Mouse (Mus musculus) MEL (cell line): Measurements from ENCODE around the gene Vrk2. TPM values are rescaled to one million over a fixed set of nuclear protein-coding genes. Genes with fewer than 3 reads are reported as not detected.

Experiments
- DNase-seq: peaks from one replicate; pipeline ENCODE4 v3.0.0; 2011; ENCODE audit warnings: low read depth, low spot score
- H3K27ac ChIP-seq: 2 replicates; pipeline ENCODE4 v1.5.1; 2012; ENCODE audit warnings: low read depth, mild to moderate bottlenecking, control low read depth, low read length, moderate library complexity; ENCODE audit not compliant: control insufficient read depth
- H3K27me3 ChIP-seq, 2 experiments: fragments of 150-350 bp in 1 of 2; sonication (generic) in 1 of 2; 2 replicates each; pipeline ENCODE4 v1.6.1; 2012; ENCODE audit warnings: low read length in 2 of 2, mild to moderate bottlenecking in 2 of 2, improper control_type of control experiment in 1 of 2, moderate library complexity in 1 of 2; ENCODE audit not compliant: insufficient read depth in 2 of 2, control insufficient read depth in 1 of 2
- H3K36me3 ChIP-seq, 2 experiments: 2 replicates each; pipeline ENCODE4 v1.6.1; 2012 to 2014; ENCODE audit warnings: low read length in 2 of 2, improper control_type of control experiment in 1 of 2, inconsistent platforms in 1 of 2, mild to moderate bottlenecking in 1 of 2; ENCODE audit not compliant: insufficient read depth in 2 of 2, control insufficient read depth in 1 of 2
- H3K4me1 ChIP-seq, 2 experiments: fragments of 150-350 bp in 1 of 2; sonication (generic) in 1 of 2; 2 replicates each; pipeline ENCODE4 v1.6.1; 2012; ENCODE audit warnings: low read length in 2 of 2, improper control_type of control experiment in 1 of 2, mild to moderate bottlenecking in 1 of 2; ENCODE audit not compliant: insufficient read depth in 2 of 2, control insufficient read depth in 1 of 2
- H3K4me3 ChIP-seq, 2 experiments: fragments of 150-350 bp in 1 of 2; sonication (generic) in 1 of 2; 2 replicates each; pipeline ENCODE4 v1.5.1; 2012; ENCODE audit warnings: low read depth in 2 of 2, low read length in 2 of 2, mild to moderate bottlenecking in 2 of 2, moderate library complexity in 2 of 2, control low read depth in 1 of 2, improper control_type of control experiment in 1 of 2; ENCODE audit not compliant: control insufficient read depth in 1 of 2, insufficient read depth in 1 of 2
- H3K79me2 ChIP-seq: 2 replicates; pipeline ENCODE4 v1.6.1; 2012; ENCODE audit warnings: mild to moderate bottlenecking, low read length, moderate library complexity; ENCODE audit not compliant: control insufficient read depth, poor library complexity, insufficient read depth
- H3K9ac ChIP-seq: 2 replicates; pipeline ENCODE4 v1.6.1; 2012; ENCODE audit warnings: low read depth, mild to moderate bottlenecking, control low read depth, low read length, moderate library complexity; ENCODE audit not compliant: control insufficient read depth, poor library complexity, severe bottlenecking
- H3K9me3 ChIP-seq: fragments of 150-350 bp; sonication (generic); replicated peaks from 2 replicates; pipeline ENCODE4 v1.6.1; 2012; ENCODE audit warnings: mild to moderate bottlenecking, low read length, improper control_type of control experiment, moderate library complexity; ENCODE audit not compliant: insufficient read depth
- BHLHE40 ChIP-seq: IDR thresholded peaks from 2 replicates; pipeline ENCODE4 v1.6.1; 2012; ENCODE audit warnings: low read depth, mild to moderate bottlenecking, inconsistent platforms, low read length, improper control_type of control experiment, borderline replicate concordance
- CHD1 ChIP-seq: IDR thresholded peaks from 2 replicates; pipeline ENCODE4 v1.6.1; 2012; ENCODE audit warnings: low read depth, mild to moderate bottlenecking, inconsistent platforms, low read length, improper control_type of control experiment
- E2F4 ChIP-seq: IDR thresholded peaks from 2 replicates; pipeline ENCODE4 v1.6.1; 2011; ENCODE audit warnings: low read depth, low read length, improper control_type of control experiment, borderline replicate concordance
- ELF1 ChIP-seq: IDR thresholded peaks from 2 replicates; pipeline ENCODE4 v1.6.1; 2014; ENCODE audit warnings: low read depth, mild to moderate bottlenecking, inconsistent platforms, low read length, improper control_type of control experiment, moderate library complexity
- EP300 ChIP-seq, 2 experiments: IDR thresholded peaks; 2 replicates each; pipeline ENCODE4 v1.6.1; 2011; ENCODE audit warnings: improper control_type of control experiment in 2 of 2, low read length in 2 of 2, low read depth in 1 of 2, mild to moderate bottlenecking in 1 of 2
- GABPA ChIP-seq: IDR thresholded peaks from 2 replicates; pipeline ENCODE4 v1.6.1; 2012; ENCODE audit warnings: low read depth, mild to moderate bottlenecking, inconsistent platforms, low read length, improper control_type of control experiment, moderate library complexity
- GATA1 ChIP-seq: IDR thresholded peaks from 2 replicates; pipeline ENCODE4 v1.6.1; 2011; ENCODE audit warnings: low read depth, low read length, improper control_type of control experiment
- HCFC1 ChIP-seq: IDR thresholded peaks from 2 replicates; pipeline ENCODE4 v1.6.1; 2012; ENCODE audit warnings: low read depth, mild to moderate bottlenecking, inconsistent platforms, low read length, improper control_type of control experiment, moderate library complexity
- JUND ChIP-seq: IDR thresholded peaks from 2 replicates; pipeline ENCODE4 v1.6.1; 2011; ENCODE audit warnings: low read depth, mild to moderate bottlenecking, improper control_type of control experiment, low read length
- KAT2A ChIP-seq: conservative IDR thresholded peaks from 2 replicates; pipeline ENCODE4 v1.6.1; 2012; ENCODE audit warnings: low read depth, low read length, improper control_type of control experiment, inconsistent platforms
- MAFK ChIP-seq: IDR thresholded peaks from 2 replicates; pipeline ENCODE4 v1.6.1; 2011; ENCODE audit warnings: low read depth, mild to moderate bottlenecking, low read length, improper control_type of control experiment, borderline replicate concordance
- MAX ChIP-seq: IDR thresholded peaks from 2 replicates; pipeline ENCODE4 v1.6.1; 2011; ENCODE audit warnings: low read length, improper control_type of control experiment
- MXI1 ChIP-seq: IDR thresholded peaks from 2 replicates; pipeline ENCODE4 v1.6.1; 2011; ENCODE audit warnings: mild to moderate bottlenecking, low read depth, low read length, improper control_type of control experiment
- MYC ChIP-seq: IDR thresholded peaks from 2 replicates; pipeline ENCODE4 v1.6.1; 2011; ENCODE audit warnings: low read depth, mild to moderate bottlenecking, low read length, improper control_type of control experiment, moderate library complexity
- NRF1 ChIP-seq: IDR thresholded peaks from 2 replicates; pipeline ENCODE4 v1.6.1; 2014; ENCODE audit warnings: low read depth, mild to moderate bottlenecking, inconsistent platforms, low read length, improper control_type of control experiment, moderate library complexity; ENCODE audit not compliant: poor library complexity, insufficient read depth, severe bottlenecking
- RCOR1 ChIP-seq: IDR thresholded peaks from 2 replicates; pipeline ENCODE4 v1.6.1; 2012; ENCODE audit warnings: low read depth, mild to moderate bottlenecking, inconsistent platforms, low read length, improper control_type of control experiment
- SMC3 ChIP-seq: IDR thresholded peaks from 2 replicates; pipeline ENCODE4 v1.6.1; 2011; ENCODE audit warnings: low read depth, low read length, improper control_type of control experiment
- TAL1 ChIP-seq: IDR thresholded peaks from 2 replicates; pipeline ENCODE4 v1.6.1; 2012; ENCODE audit warnings: mild to moderate bottlenecking, inconsistent platforms, low read length, moderate library complexity, mixed read lengths
- TBP ChIP-seq: IDR thresholded peaks from 2 replicates; pipeline ENCODE4 v1.8.0; 2011; ENCODE audit warnings: low read depth, low read length, improper control_type of control experiment
- TCF12 ChIP-seq: IDR thresholded peaks from 2 replicates; pipeline ENCODE4 v1.6.1; 2014; ENCODE audit warnings: low read depth, mild to moderate bottlenecking, inconsistent platforms, low read length, improper control_type of control experiment, moderate library complexity
- UBTF ChIP-seq: IDR thresholded peaks from 2 replicates; pipeline ENCODE4 v1.6.1; 2012; ENCODE audit warnings: low read depth, mild to moderate bottlenecking, inconsistent platforms, low read length, improper control_type of control experiment, moderate library complexity, borderline replicate concordance; ENCODE audit not compliant: insufficient read depth
- USF1 ChIP-seq: IDR thresholded peaks from 2 replicates; pipeline ENCODE4 v1.6.1; 2014; ENCODE audit warnings: low read depth, mild to moderate bottlenecking, inconsistent platforms, low read length, improper control_type of control experiment, moderate library complexity
- USF2 ChIP-seq, 2 experiments: IDR thresholded peaks; 2 replicates each; pipeline ENCODE4 v1.6.1; 2011 to 2012; ENCODE audit warnings: improper control_type of control experiment in 2 of 2, low read length in 2 of 2, borderline replicate concordance in 1 of 2, inconsistent platforms in 1 of 2, low read depth in 1 of 2, mild to moderate bottlenecking in 1 of 2; ENCODE audit not compliant: insufficient read depth in 1 of 2
- ZC3H11A ChIP-seq: IDR thresholded peaks from 2 replicates; pipeline ENCODE4 v1.6.1; 2012; ENCODE audit warnings: low read depth, mild to moderate bottlenecking, inconsistent platforms, low read length, improper control_type of control experiment
- ZMIZ1 ChIP-seq: IDR thresholded peaks from 2 replicates; pipeline ENCODE4 v1.6.1; 2012; ENCODE audit warnings: low read depth, mild to moderate bottlenecking, inconsistent platforms, low read length, improper control_type of control experiment, moderate library complexity
- ZNF384 ChIP-seq: IDR thresholded peaks from 2 replicates; pipeline ENCODE4 v1.6.1; 2012; ENCODE audit warnings: low read depth, mild to moderate bottlenecking, inconsistent platforms, low read length, improper control_type of control experiment
- polyA plus RNA-seq, 2 experiments: library from polyadenylated mRNA; stranded (reverse) in 1 of 2; unstranded in 1 of 2; fragments of >175 nt in 1 of 2; fragments of >200 nt in 1 of 2; gene quantifications; 2 replicates each; pipeline versions ENCODE4 v1.2.1 to v1.2.4; 2012; ENCODE audit warnings: low replicate concordance in 2 of 2, low read depth in 1 of 2; ENCODE audit not compliant: insufficient read length in 2 of 2, insufficient read depth in 1 of 2, missing spikeins in 1 of 2
- total RNA-seq: library from RNA; depleted of rRNA; stranded (reverse); fragments of 300-350 nt; gene quantifications from 2 replicates; pipeline ENCODE4 v1.2.3, GENCODE M21; 2012

Gene Vrk2
- total and polyA plus RNA-seq, 3 experiments = 19.6 to 20.6 TPM; not detected in 1

DNA sequence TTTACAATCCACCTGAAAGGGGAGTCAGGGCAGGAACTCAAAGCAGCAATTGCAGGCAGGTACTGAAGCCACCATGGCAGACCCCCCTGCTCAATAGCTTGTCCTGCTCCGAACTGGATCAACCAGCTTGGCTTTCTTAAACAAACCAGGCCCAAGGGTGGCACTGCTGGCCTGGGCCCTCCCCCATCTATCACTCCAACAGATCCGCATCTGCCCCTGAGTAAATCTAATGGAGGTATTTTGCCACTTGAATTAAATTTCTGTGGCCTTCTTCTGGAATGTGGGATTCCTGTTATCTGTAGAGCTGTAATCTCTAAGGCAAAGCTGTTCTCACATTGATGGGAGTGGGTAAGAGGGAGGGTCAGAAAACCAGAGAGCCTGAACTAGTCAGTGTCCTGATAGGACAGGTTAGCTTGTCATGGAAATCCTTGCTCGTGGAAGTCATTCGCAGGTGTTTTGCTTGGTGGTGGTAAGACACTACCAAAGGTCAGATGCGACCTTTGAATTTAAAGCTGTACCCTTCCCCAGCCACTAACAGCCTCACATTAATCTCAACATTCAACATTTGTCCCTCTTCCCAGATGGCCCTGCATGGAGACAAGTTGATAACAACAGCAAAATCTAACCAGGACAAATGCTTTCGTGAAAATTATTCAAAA lies 1.3 kb downstream of the Vrk2 start:
- peaks cover 11% of the 10 kb centered on the region for H3K79me2 ChIP-seq
- peaks cover 2 to 21% of the 10 kb centered on the region in 2 experiments for H3K36me3 ChIP-seq
- peak overlapping the region; percentile 65 for H3K27ac ChIP-seq
- H3K9ac ChIP-seq = peak overlapping the region; percentile 79
- no peak for DNase-seq
- TF ChIP-seq ZMIZ1 (no peak), E2F4 (no peak), RCOR1 (peak; percentile 12; the same call in 1 of the 2 replicates), BHLHE40 (no peak), GATA1 (peak; percentile 29; the same call in 1 of the 2 replicates), EP300 (IDR thresholded peaks at IDR 0.05; ENCODE audit: low read depth in 1 of 2, low read length in 2 of 2) (peak; percentile 10 to 23; a peak in 2 of 4 replicates), MAFK (no peak), JUND (no peak), MYC (no peak), USF1 (no peak), TBP (no peak), SMC3 (no peak), ELF1 (no peak), MXI1 (no peak), ZC3H11A (0 out of 2 replicates have a peak, but pooled peaks have one; percentile 2), TCF12 (no peak; the same call in 1 of the 2 replicates), HCFC1 (0 out of 2 replicates have a peak, but pooled peaks have one; percentile 2), MAX (no peak)
- H3K4me1 ChIP-seq = peaks cover 10 to 17% of the 10 kb centered on the region in 2 experiments
- H3K4me3 ChIP-seq = peak overlapping the region; percentile 65 to 85
- H3K27me3 ChIP-seq = no peaks in the 10 kb centered on the region
- no peaks in the 10 kb centered on the region for H3K9me3 ChIP-seq

DNA sequence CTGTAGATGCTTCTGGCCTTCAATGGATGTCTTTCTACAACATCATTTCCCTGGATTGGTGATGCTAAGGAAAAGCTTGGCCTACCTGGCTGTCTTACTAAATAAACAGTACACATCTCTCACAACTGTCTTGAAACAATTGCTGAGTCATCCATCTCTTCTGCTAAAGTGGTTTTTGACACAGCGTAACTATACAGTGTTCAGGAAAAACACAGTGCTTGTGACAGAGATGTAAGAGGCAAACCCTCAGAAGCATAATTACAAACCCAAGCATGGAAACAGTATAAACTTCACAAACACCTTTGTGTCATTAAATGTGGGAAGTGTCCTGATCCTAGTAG lies 6.6 kb downstream of the Vrk2 start:
- Histone ChIP-seq H3K27ac (no peak overlapping the region), H3K79me2 (no peaks in the 10 kb centered on the region), H3K9ac (no peak overlapping the region), H3K9me3 (no peaks in the 10 kb centered on the region), H3K27me3 (no peaks in the 10 kb centered on the region), H3K4me1 (peaks cover 0 to 2% of the 10 kb centered on the region in 2 experiments; a peak in 1 of 4 replicates), H3K4me3 (no peak overlapping the region), H3K36me3 (peaks cover 5 to 8% of the 10 kb centered on the region in 2 experiments)
- TF ChIP-seq JUND (no peak), USF2 (IDR thresholded peaks at IDR 0.05; ENCODE audit: borderline replicate concordance in 1 of 2, insufficient read depth in 1 of 2, low read depth in 1 of 2, low read length in 2 of 2) (no peak), NRF1 (no peak), ZNF384 (no peak), ZMIZ1 (no peak), ZC3H11A (no peak), KAT2A (no peak), MAFK (no peak), TBP (no peak), GABPA (no peak), TAL1 (no peak), MYC (no peak), UBTF (no peak), GATA1 (no peak), CHD1 (no peak), SMC3 (no peak)
- no peak for DNase-seq
